Mouse (Mus musculus) heart, postnatal 10 days (tissue): ENCODE data around the gene Erfe. TPM values are rescaled to one million over a fixed set of nuclear protein-coding genes. Genes with fewer than 3 reads are reported as not detected.

ENCODE experiments used
- DNase-seq, 2 experiments: peaks; one replicate each; pipeline ENCODE4 v3.0.0; 2021
- intact Hi-C: fragments of 180-260 bp; cut with DNase I; formaldehyde crosslinking; loops from one replicate; pipeline ENCODE4 v1.15.1; 2025
- total RNA-seq, 2 experiments: library from RNA; stranded (reverse); gene quantifications; 2 replicates each; pipeline ENCODE4 v1.2.3; 2021

Gene Erfe
- total RNA-seq: under 1 TPM; 0.32 to 0.45 TPM

- intact Hi-C loops: no loop called here
- peak; percentile 77 to 87 for DNase-seq
These were observed at the start of gene Erfe for GRCm38 (mm10) chr1:91366215-91367108. Erfe (plus strand) TSS chr1:91366430.

GRCm38 (mm10) chr1:91317656-91318055 is 48.6 kb upstream of the Erfe start:
- intact Hi-C loops: no loop called here
- no peak for DNase-seq

GRCm38 (mm10) chr1:91321760-91322438 is 44.3 kb upstream of the Erfe start, which contains the start of gene Espnl:
Espnl (plus strand) TSS chr1:91322075.
- DNase-seq: peak; percentile 39 to 43
- intact Hi-C loops: no loop called here

- intact Hi-C loops: no loop called here
These were observed 41.6 kb upstream of the Erfe start for GRCm38 (mm10) chr1:91324646-91325045.

GRCm38 (mm10) chr1:91325488-91326042 is 40.7 kb upstream of the Erfe start:
- intact Hi-C loops: no loop called here
- no peak for DNase-seq

More at GRCm38 (mm10) chr1:91324646-91325045, 41.6 kb upstream of the Erfe start:
- no peak for DNase-seq

GRCm38 (mm10) chr1:91332102-91332501 is 34.1 kb upstream of the Erfe start:
- DNase-seq: no peak
- intact Hi-C loops: no loop called here

GRCm38 (mm10) chr1:91333582-91333981 is 32.6 kb upstream of the Erfe start:
- intact Hi-C loops: no loop called here
- DNase-seq: no peak

- DNase-seq: no peak
- intact Hi-C loops: no loop called here
These were observed 28.9 kb upstream of the Erfe start for GRCm38 (mm10) chr1:91337355-91337754.

- no peak for DNase-seq
- intact Hi-C loops: no loop called here
These were observed 22.2 kb upstream of the Erfe start for GRCm38 (mm10) chr1:91344001-91344400.

GRCm38 (mm10) chr1:91344921-91345685 is 21.1 kb upstream of the Erfe start:
- intact Hi-C loops: loop anchor here (5.0 kb wide), 1 partner anchor 137 kb away; no protein-coding TSS in a partner anchor
- DNase-seq: peak; percentile 35 to 36

GRCm38 (mm10) chr1:91346892-91347291 is 19.3 kb upstream of the Erfe start:
- intact Hi-C loops: loop anchor here (2.0 to 5.0 kb wide), 2 partner anchors 34 to 135 kb away; no protein-coding TSS in a partner anchor
- DNase-seq: peak; percentile 76 to 85

- peak; percentile 67 to 75 for DNase-seq
- intact Hi-C loops: no loop called here
These were observed 15.4 kb upstream of the Erfe start, which contains the start of gene Klhl30 for GRCm38 (mm10) chr1:91350841-91351240. Klhl30 (plus strand) TSS chr1:91351016.

GRCm38 (mm10) chr1:91351249-91351648 is 15.0 kb upstream of the Erfe start:
- peak; percentile 35 to 45 for DNase-seq
- intact Hi-C loops: no loop called here

- intact Hi-C loops: no loop called here
- no peak for DNase-seq
These were observed 14.0 kb upstream of the Erfe start for GRCm38 (mm10) chr1:91352277-91352676.

GRCm38 (mm10) chr1:91356105-91356504 is 10.1 kb upstream of the Erfe start:
- intact Hi-C loops: no loop called here
- DNase-seq: no peak

- intact Hi-C loops: no loop called here
- DNase-seq: no peak
These were observed 4.1 kb upstream of the Erfe start for GRCm38 (mm10) chr1:91362113-91362512.

GRCm38 (mm10) chr1:91364822-91365644 is 1.2 kb upstream of the Erfe start:
- intact Hi-C loops: no loop called here
- DNase-seq: no peak

GRCm38 (mm10) chr1:91365816-91366214 is 415 bp upstream of the Erfe start:
- intact Hi-C loops: no loop called here
- DNase-seq: no peak

- DNase-seq: no peak
- intact Hi-C loops: no loop called here
These were observed 1.1 kb downstream of the Erfe start for GRCm38 (mm10) chr1:91367295-91367694.

- DNase-seq: no peak
- intact Hi-C loops: no loop called here
These were observed 3.2 kb downstream of the Erfe start for GRCm38 (mm10) chr1:91369408-91369807.
